Mouse (Mus musculus) Patski (cell line): ENCODE data around the gene Celf1. TPM values are rescaled to one million over a fixed set of nuclear protein-coding genes. Genes with fewer than 3 reads are reported as not detected.
A peak's percentile ranks its signal among the peaks of the same experiment; 100 is the strongest.

Experiments used
- ATAC-seq: fragments of 100-300 bp; one replicate; pipeline ENCODE4 v1.8.0; 2021
- CTCF ChIA-PET: fragments of 350-600 bp; sonication (Branson Sonifier 250); formaldehyde crosslinking; loops from one replicate; lab custom pipeline; 2022; ENCODE audit warnings: inconsistent platforms; lab: Charles Lee
- POLR2A ChIA-PET: fragments of 350-600 bp; sonication (Branson Sonifier 250); formaldehyde crosslinking; loops from one replicate; lab custom pipeline; 2022; ENCODE audit warnings: antibody characterized with exemption, inconsistent platforms; lab: Charles Lee
- DNase-seq: peaks from one replicate; pipeline ENCODE4 v3.0.0-alpha.2; 2011; ENCODE audit warnings: low read depth, low spot score
- H3K27me3 ChIP-seq: fragments of 371-371 bp; one replicate; pipeline ENCODE4 v1.5.1; 2021
- CTCF ChIP-seq: fragments of 100-300 bp; IDR thresholded peaks from one replicate; pipeline ENCODE4 v1.5.1; 2021
- in situ Hi-C: fragments of 300-500 bp; cut with MboI; formaldehyde crosslinking; loops from 3 replicates; pipeline ENCODE4 v1.11.1; 2018; ENCODE audit warnings: low pct_unique_long_range_greater_than_20kb, mixed read lengths
- polyA plus RNA-seq: library from polyadenylated mRNA; unstranded; gene quantifications from one replicate; pipeline ENCODE4 v1.2.3, GENCODE M21; 2021

Gene Celf1
- polyA plus RNA-seq, 1 experiment from 2014 or later, result 92.9 TPM

- DNase-seq (no peak), ATAC-seq (no peak)
- TF ChIP-seq CTCF, result no peak
- in situ Hi-C loops, result no loop called here
- ChIA-PET CTCF (interaction anchor here (1.1 to 2.1 kb wide), 4 partner anchors 9 to 106 kb away, joined by 3 to 10 read pairs (median 4); partner anchors contain the start of genes Kbtbd4 and Ndufs3), POLR2A (interaction anchor here (0.6 to 1.7 kb wide), 5 partner anchors 9 to 303 kb away, joined by 3 to 5 read pairs (median 3); no protein-coding TSS in a partner anchor)
- H3K27me3 ChIP-seq, result no peaks in the 10 kb centered on the region
These were observed 26.5 kb upstream of the Celf1 start for GRCm38 (mm10) chr2:90913671-90914070.

GRCm38 (mm10) chr2:90915516-90915915 lies 24.7 kb upstream of the Celf1 start:
- no peaks in the 10 kb centered on the region for H3K27me3 ChIP-seq
- no peak for ATAC-seq
- in situ Hi-C loops, result no loop called here
- ChIA-PET POLR2A (interaction anchor here (0.8 to 1.7 kb wide), 2 partner anchors 11 to 12 kb away, joined by 3 to 5 read pairs; partner anchors contain the start of genes Kbtbd4 and Ndufs3), CTCF (interaction anchor here (0.8 to 1.9 kb wide), 4 partner anchors 9 to 45 kb away, joined by 3 to 9 read pairs (median 4); partner anchors contain the start of gene Celf1)
- no peak for TF ChIP-seq CTCF
- no peak for DNase-seq

- DNase-seq, result no peak
- peak; percentile 7 for ATAC-seq
- in situ Hi-C loops, result no loop called here
These were observed 23.5 kb upstream of the Celf1 start for GRCm38 (mm10) chr2:90916560-90917232.

GRCm38 (mm10) chr2:90917233-90917998 lies 22.8 kb upstream of the Celf1 start:
- POLR2A ChIA-PET, result interaction anchor here (0.7 to 1.9 kb wide), 2 partner anchors 12 to 38 kb away, joined by 3 to 5 read pairs; no protein-coding TSS in a partner anchor
- peak; percentile 84 for ATAC-seq

More at GRCm38 (mm10) chr2:90916560-90917232, 23.5 kb upstream of the Celf1 start:
- H3K27me3 ChIP-seq, result no peaks in the 10 kb centered on the region
- TF ChIP-seq CTCF, result no peak
- CTCF ChIA-PET, result interaction anchor here (0.8 to 1.9 kb wide), 5 partner anchors 11 to 50 kb away, joined by 3 to 9 read pairs (median 4); partner anchors contain the start of gene Celf1
- POLR2A ChIA-PET, result interaction anchor here (0.7 to 1.9 kb wide), 2 partner anchors 11 to 39 kb away, joined by 3 to 5 read pairs; no protein-coding TSS in a partner anchor

GRCm38 (mm10) chr2:90917999-90918698 lies 22.0 kb upstream of the Celf1 start:
- DNase-seq, result no peak
- CTCF ChIA-PET, result no interaction called here

More at GRCm38 (mm10) chr2:90917233-90917998, 22.8 kb upstream of the Celf1 start:
- DNase-seq, result no peak
- CTCF ChIA-PET, result interaction anchor here (0.8 to 1.9 kb wide), 2 partner anchors 11 to 23 kb away, joined by 4 to 9 read pairs; partner anchors contain the start of gene Celf1
- no peak for TF ChIP-seq CTCF
- H3K27me3 ChIP-seq, result no peaks in the 10 kb centered on the region
- in situ Hi-C loops, result no loop called here

GRCm38 (mm10) chr2:90921178-90921577 lies 19.0 kb upstream of the Celf1 start:
- CTCF ChIA-PET, result interaction anchor here (0.8 kb wide), 1 partner anchor 19 kb away, joined by 3 read pairs; no protein-coding TSS in a partner anchor
- in situ Hi-C loops, result no loop called here
- POLR2A ChIA-PET, result no interaction called here
- no peaks in the 10 kb centered on the region for H3K27me3 ChIP-seq
- ATAC-seq, result no peak
- no peak for DNase-seq
- no peak for TF ChIP-seq CTCF

More at GRCm38 (mm10) chr2:90917999-90918698, 22.0 kb upstream of the Celf1 start:
- no peak for TF ChIP-seq CTCF
- H3K27me3 ChIP-seq, result no peaks in the 10 kb centered on the region
- ATAC-seq, result no peak
- in situ Hi-C loops, result no loop called here
- POLR2A ChIA-PET, result interaction anchor here (1.9 kb wide), 1 partner anchor 12 kb away, joined by 5 read pairs; no protein-coding TSS in a partner anchor

- POLR2A ChIA-PET, result no interaction called here
- in situ Hi-C loops, result no loop called here
- H3K27me3 ChIP-seq, result no peaks in the 10 kb centered on the region
- DNase-seq, result no peak
- CTCF ChIA-PET, result interaction anchor here (1.0 kb wide), 1 partner anchor 20 kb away, joined by 3 read pairs; no protein-coding TSS in a partner anchor
- TF ChIP-seq CTCF, result no peak
- no peak for ATAC-seq
These were observed 17.5 kb upstream of the Celf1 start for GRCm38 (mm10) chr2:90922636-90923035.

- no peak for TF ChIP-seq CTCF
- ATAC-seq (no peak), DNase-seq (no peak)
- ChIA-PET CTCF (interaction anchor here (0.7 kb wide), 1 partner anchor 11 kb away, joined by 3 read pairs; the partner anchor contains the start of gene Celf1), POLR2A (no interaction called here)
- H3K27me3 ChIP-seq, result no peaks in the 10 kb centered on the region
- in situ Hi-C loops, result no loop called here
These were observed 11.6 kb upstream of the Celf1 start for GRCm38 (mm10) chr2:90928566-90928965.

GRCm38 (mm10) chr2:90931829-90932228 lies 8.4 kb upstream of the Celf1 start:
- ChIA-PET CTCF (interaction anchor here (1.5 kb wide), 1 partner anchor 8 kb away, joined by 4 read pairs; no protein-coding TSS in a partner anchor), POLR2A (no interaction called here)
- in situ Hi-C loops, result no loop called here

More at GRCm38 (mm10) chr2:90931829-90932228, 8.4 kb upstream of the Celf1 start:
- TF ChIP-seq CTCF, result no peak
- H3K27me3 ChIP-seq, result no peaks in the 10 kb centered on the region
- ATAC-seq, result no peak
- DNase-seq, result no peak
